Mouse (Mus musculus) small intestine, adult 2 months (tissue): Measurements from ENCODE around the gene Ssbp2.

Experiments
- CTCF ChIP-seq: fragments of 200-500 bp; IDR thresholded peaks from 2 replicates; pipeline ENCODE4 v1.5.1; 2012; ENCODE audit warnings: low read depth, mild to moderate bottlenecking, control low read depth, inconsistent platforms, low read length, moderate library complexity, mixed read lengths; ENCODE audit not compliant: insufficient replicate concordance, insufficient read length; ENCODE audit errors: extremely low read depth
- POLR2A ChIP-seq: fragments of 200-500 bp; IDR thresholded peaks from 2 replicates; pipeline ENCODE4 v1.6.1; 2012; ENCODE audit warnings: low read depth, mild to moderate bottlenecking, control low read depth, inconsistent platforms, low read length, moderate library complexity

DNA sequence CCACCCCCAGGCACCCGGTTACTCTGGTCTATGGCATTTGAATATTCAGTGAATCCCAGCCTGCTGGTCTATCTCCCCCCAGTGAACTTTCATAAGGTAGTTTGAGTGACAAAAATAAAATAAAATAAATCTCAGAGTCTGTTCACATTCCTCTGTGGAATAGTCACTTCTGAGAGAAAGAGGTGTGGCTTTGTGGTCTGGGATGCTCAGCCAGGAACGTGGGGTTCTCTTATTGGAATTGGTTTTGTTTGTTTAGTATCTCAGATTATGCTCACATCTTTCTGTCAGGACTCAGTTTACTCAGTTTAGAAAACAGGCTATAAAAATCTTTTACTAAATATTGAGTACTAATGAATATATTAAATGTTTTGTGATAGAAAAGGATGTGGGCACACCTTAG lies 4.0 kb upstream of the Ssbp2 start:
- TF ChIP-seq CTCF (no peak), POLR2A (no peak)
